Mouse (Mus musculus) stomach, embryonic 14.5 days (tissue): ENCODE measurements around the gene Epo. TPM values are rescaled to one million over a fixed set of nuclear protein-coding genes. Genes with fewer than 3 reads are reported as not detected.
A peak's percentile ranks its signal among the peaks of the same experiment; 100 is the strongest.

Experiments used
- ATAC-seq: fragments of 200-750 bp; cut with Nextera tagmentation; 2 replicates; pipeline ENCODE4 v1.8.0; 2017; ENCODE audit warnings: low read depth, moderate TSS enrichment; ENCODE audit not compliant: insufficient number of reproducible peaks, insufficient read depth, low FRiP score
- H3K27ac ChIP-seq: fragments of 300-500 bp; sonication (generic); 2 replicates; pipeline ENCODE4 v1.5.1; 2014; ENCODE audit warnings: mild to moderate bottlenecking, low read length, moderate library complexity, mixed read lengths
- H3K27me3 ChIP-seq: fragments of 300-500 bp; sonication (generic); 2 replicates; pipeline ENCODE4 v1.6.1; 2014; ENCODE audit warnings: low read length, control low read depth, mixed read lengths; ENCODE audit not compliant: control insufficient read depth, insufficient read depth
- H3K36me3 ChIP-seq: fragments of 300-500 bp; sonication (generic); 2 replicates; pipeline ENCODE4 v1.6.1; 2014; ENCODE audit warnings: mild to moderate bottlenecking, control low read depth, low read length, moderate library complexity, mixed read lengths; ENCODE audit not compliant: control insufficient read depth, insufficient read depth
- H3K4me1 ChIP-seq: fragments of 300-500 bp; sonication (generic); 2 replicates; pipeline ENCODE4 v1.6.1; 2014; ENCODE audit warnings: low read length, control low read depth, mixed read lengths; ENCODE audit not compliant: control insufficient read depth, insufficient read depth
- H3K4me2 ChIP-seq: fragments of 300-500 bp; sonication (generic); replicated peaks from 2 replicates; pipeline ENCODE4 v1.6.1; 2014; ENCODE audit warnings: low read depth, low read length, control low read depth
- H3K4me3 ChIP-seq: fragments of 300-500 bp; sonication (generic); 2 replicates; pipeline ENCODE4 v1.5.1; 2014; ENCODE audit warnings: low read depth, low read length, control low read depth
- H3K9ac ChIP-seq: fragments of 300-500 bp; sonication (generic); replicated peaks from 2 replicates; pipeline ENCODE4 v1.6.1; 2014; ENCODE audit warnings: low read depth, mild to moderate bottlenecking, control low read depth, low read length, moderate library complexity, mixed read lengths
- H3K9me3 ChIP-seq: fragments of 300-500 bp; sonication (generic); 2 replicates; pipeline ENCODE4 v1.6.1; 2016; ENCODE audit warnings: low read depth, low read length, control low read depth; ENCODE audit not compliant: control insufficient read depth
- WGBS: fragments of 180-500 bp; shearing (Covaris S2); extraction: QIAGEN DNeasy Blood & Tissue Kit; methylation state at CpG from one replicate; pipeline ENCODE4 v1.1.7; 2014; 5-methylcytosine and 5-hydroxymethylcytosine counted together
- polyA plus RNA-seq: library from polyadenylated mRNA; unstranded; fragments of >200 nt; fragmentation: Nextera tagmentation; extraction: Ambion mirVana; gene quantifications from 2 replicates; pipeline ENCODE4 v1.2.1, GENCODE M21; 2014

Gene Epo
- polyA plus RNA-seq, 1 experiment from 2014 or later, result 0.38 TPM

DNA sequence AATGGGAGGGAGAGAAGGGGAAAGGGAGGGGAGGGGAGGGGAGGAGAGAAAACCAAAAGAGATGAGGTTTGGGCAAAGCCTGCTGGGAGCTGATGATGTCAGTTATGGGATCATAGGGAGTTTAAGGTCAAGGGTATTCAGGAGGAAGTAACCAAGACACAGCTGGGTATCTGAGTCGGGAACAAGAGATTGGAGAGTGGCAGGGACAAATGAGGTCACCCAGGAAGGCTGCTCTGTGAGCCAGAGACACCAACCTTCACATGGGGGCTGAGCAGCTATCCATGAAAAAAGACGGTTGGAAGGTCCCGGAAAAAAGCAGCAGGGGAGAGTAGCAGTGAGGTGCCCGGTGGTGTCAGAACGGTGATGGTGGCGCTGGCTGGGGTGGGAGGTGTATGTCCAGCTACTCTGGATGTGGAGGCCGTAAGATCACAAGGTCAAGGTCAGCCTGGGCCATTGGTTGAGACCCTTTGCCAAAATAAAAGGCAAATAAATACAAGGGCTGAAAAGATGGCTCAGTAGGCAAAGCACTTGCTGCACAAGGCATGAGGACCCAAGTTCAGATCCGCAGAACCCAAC lies 35.3 kb upstream of the Epo start:
- H3K9me3 ChIP-seq, result no peaks in the 10 kb centered on the region
- no peak overlapping the region for H3K9ac ChIP-seq
- H3K27ac ChIP-seq, result no peak overlapping the region
- WGBS, result 80% methylated on average over 8 of the region's 8 CpGs
- H3K4me1 ChIP-seq, result no peaks in the 10 kb centered on the region
- H3K36me3 ChIP-seq, result no peaks in the 10 kb centered on the region
- no peaks in the 10 kb centered on the region for H3K27me3 ChIP-seq
- no peak for ATAC-seq
- H3K4me3 ChIP-seq, result no peak overlapping the region
- no peak overlapping the region for H3K4me2 ChIP-seq

DNA sequence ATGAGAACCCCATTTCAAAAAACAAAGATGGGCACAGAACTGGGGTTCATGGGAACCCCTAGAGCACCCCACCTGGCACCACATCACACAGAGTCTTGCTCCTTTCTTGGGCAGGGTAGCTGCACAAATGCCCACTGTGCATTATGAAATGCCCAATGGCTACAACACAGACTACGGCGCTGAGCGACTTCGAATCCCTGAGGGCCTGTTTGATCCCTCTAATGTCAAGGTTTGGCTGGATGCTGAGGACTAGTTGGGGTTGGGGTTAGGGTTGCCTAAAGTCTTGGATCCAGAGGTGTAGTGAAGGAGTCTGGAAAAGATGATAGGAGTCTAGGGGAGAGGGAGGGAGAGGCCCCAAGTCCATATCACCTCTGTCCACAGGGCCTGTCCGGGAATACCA lies 33.4 kb upstream of the Epo start:
- no peak overlapping the region for H3K9ac ChIP-seq
- no peaks in the 10 kb centered on the region for H3K9me3 ChIP-seq
- no peaks in the 10 kb centered on the region for H3K36me3 ChIP-seq
- ATAC-seq, result no peak
- WGBS, result 90% methylated on average over 5 of the region's 5 CpGs
- no peak overlapping the region for H3K27ac ChIP-seq
- no peak overlapping the region for H3K4me2 ChIP-seq
- no peaks in the 10 kb centered on the region for H3K4me1 ChIP-seq
- H3K27me3 ChIP-seq, result no peaks in the 10 kb centered on the region
- no peak overlapping the region for H3K4me3 ChIP-seq

DNA sequence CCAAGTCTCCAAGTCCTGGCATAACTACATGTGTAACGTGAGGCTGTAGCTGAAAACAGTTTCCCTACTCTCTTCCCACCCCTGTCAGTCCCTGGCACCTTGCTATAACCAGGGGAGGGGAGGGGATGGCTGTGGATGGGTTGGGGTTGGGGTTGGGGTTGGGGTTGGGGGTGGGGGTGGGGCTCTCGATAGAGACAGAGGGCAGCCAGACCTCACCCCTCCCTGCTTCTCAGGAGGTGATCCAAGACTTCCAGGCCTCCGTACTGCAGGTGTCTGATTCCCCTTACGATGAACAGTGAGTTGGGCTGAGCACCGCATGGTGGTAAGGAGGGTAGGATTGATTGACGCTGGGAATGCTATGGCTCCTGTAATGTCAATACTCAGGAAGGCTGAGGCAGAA lies 32.7 kb upstream of the Epo start:
- Histone ChIP-seq H3K36me3 (no peaks in the 10 kb centered on the region), H3K4me3 (no peak overlapping the region), H3K27me3 (no peaks in the 10 kb centered on the region), H3K4me1 (no peaks in the 10 kb centered on the region), H3K27ac (no peak overlapping the region), H3K9ac (no peak overlapping the region), H3K9me3 (no peaks in the 10 kb centered on the region), H3K4me2 (no peak overlapping the region)
- no peak for ATAC-seq
- WGBS, result 66% methylated on average over 6 of the region's 6 CpGs

DNA sequence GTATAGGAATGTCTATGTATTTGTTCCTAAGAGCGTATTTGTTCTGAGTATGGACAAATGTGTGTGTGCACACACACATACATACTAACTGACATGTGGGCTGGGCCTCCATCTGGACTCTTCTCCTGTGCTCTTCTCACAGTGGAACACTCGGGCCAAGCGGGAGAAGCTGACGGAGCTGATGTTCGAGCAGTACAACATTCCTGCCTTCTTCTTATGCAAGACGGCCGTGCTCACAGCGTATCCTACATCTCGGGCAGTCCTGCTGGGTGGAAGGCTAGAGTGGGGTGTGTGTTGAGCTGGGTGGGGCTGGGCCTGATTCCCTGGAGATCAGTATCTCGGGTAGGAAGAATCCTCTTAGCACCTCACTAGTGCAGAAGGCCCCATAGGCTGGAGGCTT lies 29.9 kb upstream of the Epo start:
- ATAC-seq, result no peak
- no peak overlapping the region for H3K27ac ChIP-seq
- H3K36me3 ChIP-seq, result no peaks in the 10 kb centered on the region
- no peaks in the 10 kb centered on the region for H3K4me1 ChIP-seq
- H3K4me3 ChIP-seq, result no peak overlapping the region
- WGBS, result 63% methylated on average over 10 of the region's 10 CpGs
- H3K9me3 ChIP-seq, result no peaks in the 10 kb centered on the region
- H3K4me2 ChIP-seq, result no peak overlapping the region
- no peaks in the 10 kb centered on the region for H3K27me3 ChIP-seq
- no peak overlapping the region for H3K9ac ChIP-seq

DNA sequence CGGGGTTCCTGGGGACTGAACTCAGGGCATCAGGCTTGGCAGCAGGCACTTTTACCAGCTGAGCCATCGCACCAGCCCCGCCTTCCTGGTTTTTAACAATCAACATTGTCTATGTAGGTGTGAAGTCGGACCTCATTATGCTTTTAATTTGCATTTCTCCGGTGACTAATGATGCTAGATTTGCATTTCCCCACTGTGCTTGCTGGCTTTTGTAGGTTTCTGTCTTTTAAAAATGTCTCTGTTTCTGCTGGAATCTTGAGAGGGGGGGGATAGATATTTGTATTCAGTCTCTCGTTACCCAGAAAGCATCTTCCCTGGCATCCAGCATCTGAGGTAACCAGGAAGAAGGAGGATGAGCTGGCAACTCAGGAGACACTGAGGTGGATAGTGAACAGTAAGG lies 28.5 kb upstream of the Epo start:
- Histone ChIP-seq H3K36me3 (no peaks in the 10 kb centered on the region), H3K9ac (no peak overlapping the region), H3K4me1 (no peaks in the 10 kb centered on the region), H3K4me2 (no peak overlapping the region), H3K27me3 (no peaks in the 10 kb centered on the region), H3K4me3 (no peak overlapping the region), H3K27ac (no peak overlapping the region), H3K9me3 (no peaks in the 10 kb centered on the region)
- WGBS, result 61% methylated on average over 6 of the region's 6 CpGs
- no peak for ATAC-seq

DNA sequence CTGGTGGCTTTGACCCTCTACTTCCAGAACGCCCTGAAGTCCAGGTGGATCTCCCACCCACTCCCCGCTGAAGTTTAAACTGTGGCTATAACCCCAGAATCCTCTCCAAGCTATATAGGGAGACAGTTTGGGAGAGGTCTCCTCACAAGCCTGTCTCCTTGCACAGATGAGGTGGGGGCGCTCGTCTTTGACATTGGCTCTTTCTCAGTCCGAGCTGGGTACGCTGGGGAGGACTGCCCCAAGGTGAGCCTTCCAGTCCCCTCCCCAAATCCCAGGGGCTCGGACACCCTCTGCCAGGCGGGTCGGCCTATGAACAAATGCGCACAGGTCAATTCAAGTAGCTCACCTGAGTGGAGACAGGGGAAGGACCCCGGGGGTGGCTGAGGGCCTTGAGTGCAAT lies 20.9 kb upstream of the Epo start:
- Histone ChIP-seq H3K4me3 (0 out of 2 replicates have a peak overlapping the region, but pooled peaks have one; percentile 15), H3K27ac (no peak overlapping the region), H3K9ac (no peak overlapping the region), H3K36me3 (no peaks in the 10 kb centered on the region), H3K27me3 (no peaks in the 10 kb centered on the region), H3K4me1 (no peaks in the 10 kb centered on the region), H3K4me2 (no peak overlapping the region), H3K9me3 (no peaks in the 10 kb centered on the region)
- WGBS, result 41% methylated on average over 11 of the region's 11 CpGs
- no peak for ATAC-seq

DNA sequence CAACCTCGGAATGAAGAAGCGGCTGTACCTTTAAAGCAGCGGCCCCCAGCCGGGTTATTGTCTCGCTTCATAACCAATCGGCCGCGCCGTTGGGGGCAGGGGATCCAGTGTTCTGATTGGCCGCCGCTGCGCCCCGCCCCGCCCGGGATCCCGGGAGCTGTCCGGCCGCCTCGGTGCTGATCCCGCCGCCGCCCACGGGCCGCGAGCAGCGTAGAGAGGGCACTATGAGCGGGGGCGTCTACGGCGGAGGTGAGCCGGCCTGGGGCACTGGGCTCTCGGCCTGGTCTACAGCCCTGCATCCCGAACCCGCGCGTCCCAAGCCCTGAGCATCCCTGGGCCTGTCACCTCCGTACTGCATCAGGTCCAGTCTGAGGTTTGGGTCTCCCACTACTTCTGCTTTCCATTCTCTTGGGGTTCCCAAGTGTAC lies 20.4 kb upstream of the Epo start, which contains the start of gene Actl6b:
TSS of gene Actl6b (plus strand) at position 107 of the 427 bp plus-strand sequence.
- Histone ChIP-seq H3K36me3 (no peaks in the 10 kb centered on the region), H3K27ac (no peak within 1 kb of the TSS), H3K9me3 (no peaks in the 10 kb centered on the region), H3K4me3 (0 out of 2 replicates have a peak within 1 kb of the TSS, but pooled peaks have one; percentile 15), H3K9ac (no peak within 1 kb of the TSS), H3K27me3 (no peaks in the 10 kb centered on the region), H3K4me2 (peak within 1 kb of the TSS; percentile 31), H3K4me1 (no peaks in the 10 kb centered on the region)
- WGBS, result 1% methylated on average over 37 of the region's 37 CpGs
- ATAC-seq, result peak; percentile 75

DNA sequence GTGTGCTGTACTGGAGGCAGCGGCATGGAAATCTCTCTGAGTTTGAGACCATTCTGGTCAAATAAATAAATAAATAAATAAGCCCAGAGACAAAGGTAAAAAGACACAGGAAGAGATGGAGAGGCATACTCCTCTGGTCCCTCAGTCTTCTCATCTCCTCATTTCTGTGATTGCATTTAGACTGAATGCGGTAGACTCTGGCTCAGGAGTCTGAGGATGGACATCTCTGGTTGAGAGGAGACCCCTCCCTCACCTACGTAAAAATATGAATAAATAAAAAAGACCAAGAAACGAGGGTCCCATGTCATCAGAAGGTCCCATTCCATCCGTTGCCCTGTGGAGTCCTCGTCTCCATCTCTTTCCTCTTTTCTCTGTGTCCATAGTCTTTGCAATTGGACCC lies 20.0 kb upstream of the Epo start:
- H3K4me2 ChIP-seq, result peak overlapping the region; percentile 31
- H3K27ac ChIP-seq, result no peak overlapping the region
- H3K4me3 ChIP-seq, result 0 out of 2 replicates have a peak overlapping the region, but pooled peaks have one; percentile 15
- no peaks in the 10 kb centered on the region for H3K4me1 ChIP-seq
- H3K9ac ChIP-seq, result no peak overlapping the region
- no peaks in the 10 kb centered on the region for H3K36me3 ChIP-seq
- H3K27me3 ChIP-seq, result no peaks in the 10 kb centered on the region
- ATAC-seq, result peak; percentile 10; the same call in 1 of the 2 replicates
- H3K9me3 ChIP-seq, result no peaks in the 10 kb centered on the region
- WGBS, result 24% methylated on average over 6 of the region's 6 CpGs

DNA sequence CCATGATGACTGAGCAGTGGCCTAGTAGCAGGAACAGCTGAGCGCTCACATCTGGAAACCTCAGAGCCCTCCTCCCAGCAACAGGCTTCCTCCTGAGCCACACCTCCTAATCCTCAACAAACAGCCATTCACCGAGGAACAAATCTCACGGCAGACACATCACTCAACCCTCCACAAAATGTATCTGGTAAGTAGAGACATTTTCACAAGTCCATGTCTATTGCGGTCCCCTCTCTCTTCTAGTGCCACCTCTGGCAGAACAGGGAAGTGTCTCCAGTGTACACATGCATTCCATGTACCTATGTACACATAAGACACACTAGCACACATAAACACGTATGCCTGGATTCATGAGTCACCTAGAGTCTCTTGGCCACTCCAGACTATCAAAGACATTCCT lies 18.1 kb upstream of the Epo start:
- no peaks in the 10 kb centered on the region for H3K36me3 ChIP-seq
- no peaks in the 10 kb centered on the region for H3K9me3 ChIP-seq
- H3K27ac ChIP-seq, result no peak overlapping the region
- H3K4me1 ChIP-seq, result no peaks in the 10 kb centered on the region
- H3K4me3 ChIP-seq, result no peak overlapping the region
- WGBS, result 69% methylated on average over 5 of the region's 5 CpGs
- no peak for ATAC-seq
- no peaks in the 10 kb centered on the region for H3K27me3 ChIP-seq
- no peak overlapping the region for H3K9ac ChIP-seq
- H3K4me2 ChIP-seq, result no peak overlapping the region
